Mouse (Mus musculus) megakaryocyte progenitor cell, adult 5-6 weeks (primary cell): Measurements from ENCODE around the gene Dnah2. TPM values are rescaled to one million over a fixed set of nuclear protein-coding genes. Genes with fewer than 3 reads are reported as not detected.
A peak's percentile ranks its signal among the peaks of the same experiment; 100 is the strongest.

Experiments used
- ATAC-seq: replicated peaks from 2 replicates; pipeline ENCODE4 v1.8.0; 2016; ENCODE audit warnings: mild to moderate bottlenecking, moderate TSS enrichment, inconsistent platforms; ENCODE audit not compliant: poor library complexity
- total RNA-seq, 2 experiments: library from RNA; stranded (forward) in 1 of 2; stranded (reverse) in 1 of 2; fragments of 157-497, 149-512 nt in 1 of 2; fragments of 200-1000 nt in 1 of 2; gene quantifications; 2 replicates each; pipeline versions ENCODE4 v1.2.3 to v1.2.4; 2015 to 2017

Gene Dnah2
- total RNA-seq, 2 experiments from 2014 or later = not detected

DNA sequence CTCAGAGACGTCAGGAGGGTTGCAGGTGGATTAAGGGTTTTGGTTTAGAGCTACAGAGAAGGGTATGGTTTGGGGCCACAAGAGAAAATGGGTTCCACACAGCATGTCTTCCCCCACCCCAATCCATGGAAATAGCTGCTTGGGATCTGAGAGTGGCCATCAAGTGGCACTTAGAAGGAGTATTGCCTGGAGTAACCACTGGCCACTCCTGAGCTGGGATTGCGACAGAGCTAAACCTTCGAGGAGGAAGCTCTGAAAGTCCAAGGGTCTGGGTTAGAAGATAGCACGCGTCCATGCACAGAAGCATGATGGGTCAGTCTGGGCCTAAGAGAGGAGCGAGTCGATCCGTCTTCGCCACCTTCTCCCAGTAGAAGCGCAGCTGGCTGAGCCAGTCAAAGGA lies 72.1 kb downstream of the Dnah2 start:
- ATAC-seq = no peak

DNA sequence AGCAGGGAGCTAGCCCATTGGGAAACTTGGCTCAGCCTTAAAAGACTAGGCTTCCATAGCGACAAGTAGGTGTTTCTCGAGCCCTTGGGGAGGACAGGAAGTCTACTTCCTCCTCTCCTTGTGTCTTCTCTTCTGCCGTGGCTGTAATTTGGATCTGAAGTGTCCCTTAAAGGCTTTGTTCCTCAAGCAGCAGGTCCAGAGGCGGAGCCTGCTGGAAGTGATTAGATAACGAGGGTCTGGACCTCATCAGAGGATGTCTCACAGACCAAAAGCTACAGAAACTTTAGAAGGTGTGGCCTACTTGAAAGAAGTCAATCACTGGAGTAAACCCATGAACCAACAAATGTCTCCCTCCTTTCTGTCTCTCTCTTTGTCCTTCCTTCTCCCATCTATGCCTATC lies 74.2 kb downstream of the Dnah2 start:
- ATAC-seq = no peak

DNA sequence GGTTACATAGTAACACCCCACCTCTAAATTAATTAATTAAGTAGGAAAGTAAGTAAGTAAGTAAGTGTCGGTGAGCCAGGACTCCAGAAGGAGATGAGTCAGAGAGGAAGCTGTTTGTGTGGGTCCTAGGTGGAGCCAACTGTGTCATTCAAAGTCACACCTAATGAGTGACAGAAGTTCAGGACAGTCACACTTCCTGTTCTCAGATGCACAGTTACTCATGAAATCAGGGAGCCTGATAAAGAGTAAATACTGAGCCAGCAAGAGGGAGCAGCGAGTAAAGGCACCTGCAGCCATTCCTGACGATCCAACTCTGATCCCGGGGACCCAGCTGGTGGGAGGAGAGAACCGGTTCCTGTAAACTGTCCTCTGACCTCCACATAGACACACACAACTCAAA lies 76.2 kb downstream of the Dnah2 start:
- ATAC-seq = no peak

DNA sequence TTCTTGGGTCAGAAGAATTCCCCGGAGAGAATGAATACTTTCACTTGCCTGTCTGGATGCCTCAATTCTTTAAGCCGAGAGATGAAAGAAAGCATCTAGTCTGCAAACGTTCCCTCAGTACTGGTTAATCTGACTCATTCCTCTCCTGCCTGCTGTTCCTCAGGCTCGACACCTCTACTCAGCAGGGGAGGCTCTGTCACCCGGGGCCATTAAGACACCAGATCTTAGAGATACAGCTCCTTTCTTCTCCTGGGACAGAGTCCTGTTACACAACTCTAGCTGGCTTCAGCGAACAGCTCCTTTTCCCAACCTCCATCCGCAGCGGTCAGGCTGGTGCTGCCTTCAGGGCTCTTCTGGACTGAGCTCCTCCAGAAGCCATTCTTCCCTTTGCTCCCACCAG lies 77.4 kb downstream of the Dnah2 start:
- no peak for ATAC-seq

DNA sequence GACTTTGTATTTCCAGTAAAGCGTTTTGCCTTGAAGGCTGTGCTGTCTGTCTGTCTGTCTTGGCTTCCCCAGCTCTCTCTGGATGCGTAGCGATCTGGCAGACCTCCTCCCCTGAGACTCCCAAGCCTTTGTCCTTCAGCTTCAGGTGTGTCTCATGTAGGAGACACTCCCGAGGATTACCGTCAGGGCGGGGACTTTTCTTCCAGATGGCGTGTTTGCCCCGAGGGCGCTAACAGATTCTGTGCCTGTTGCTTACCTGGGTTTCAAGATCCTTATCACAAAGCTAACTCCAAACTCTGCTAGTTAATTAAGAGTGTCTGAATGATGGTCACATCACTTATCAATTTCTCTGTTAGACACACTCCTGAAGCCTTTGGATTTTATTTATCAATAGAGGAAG lies 79.6 kb downstream of the Dnah2 start:
- ATAC-seq = no peak

DNA sequence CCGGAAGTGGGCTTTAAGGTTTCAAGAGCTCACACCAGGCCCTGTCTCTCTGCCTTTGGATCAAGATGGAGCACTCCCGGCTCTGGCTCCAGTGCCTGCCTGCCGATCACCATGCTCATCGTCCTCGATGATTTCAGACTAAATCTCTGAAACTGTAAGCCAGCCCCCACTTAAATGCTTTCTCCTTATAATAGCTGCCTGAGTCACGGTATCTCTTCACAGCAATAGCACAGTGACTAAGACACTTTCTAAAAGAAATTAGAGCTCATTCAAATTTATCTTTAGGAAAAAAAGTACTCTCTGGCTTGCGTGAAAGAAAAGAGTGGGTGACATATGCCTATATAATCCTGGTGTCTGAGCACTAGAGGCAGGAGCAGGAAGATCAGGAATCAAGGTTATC lies 84.9 kb downstream of the Dnah2 start:
- no peak for ATAC-seq

DNA sequence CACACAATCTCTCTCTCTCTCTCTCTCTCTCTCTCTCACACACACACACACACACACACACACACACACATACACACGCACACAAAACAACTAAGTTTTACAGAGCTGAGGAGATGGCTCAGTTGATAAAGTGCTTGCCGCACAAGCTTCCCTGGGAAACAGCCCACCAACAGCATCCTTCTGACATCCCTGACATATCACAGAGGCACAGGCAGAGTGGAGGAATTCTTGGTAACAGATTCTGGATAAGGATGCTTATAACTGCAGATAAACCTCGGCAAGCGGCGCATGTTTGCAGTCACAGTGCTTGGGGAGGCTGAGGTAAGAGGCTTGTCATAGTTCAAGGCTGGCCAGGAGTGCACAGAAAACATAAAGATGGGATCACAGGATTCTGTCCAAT lies 87.3 kb downstream of the Dnah2 start:
- no peak for ATAC-seq

DNA sequence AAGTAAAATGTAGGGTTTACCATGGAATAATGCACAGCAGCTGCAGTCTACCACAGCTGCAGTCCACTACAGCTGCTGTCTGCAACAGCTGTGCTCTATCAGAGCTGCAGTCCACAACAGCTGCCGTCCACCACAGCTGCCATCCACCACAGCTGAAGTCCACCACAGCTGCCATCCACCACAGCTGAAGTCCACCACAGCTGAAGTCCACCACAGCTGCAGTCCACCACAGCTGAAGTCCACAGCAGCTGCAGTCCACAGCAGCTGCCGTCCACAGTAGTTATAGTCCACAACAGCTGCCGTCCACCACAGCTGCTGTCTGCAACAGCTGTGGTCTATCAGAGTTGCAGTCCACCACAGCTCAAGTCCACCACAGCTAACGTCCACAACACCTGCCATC lies 89.0 kb downstream of the Dnah2 start:
- ATAC-seq = no peak

DNA sequence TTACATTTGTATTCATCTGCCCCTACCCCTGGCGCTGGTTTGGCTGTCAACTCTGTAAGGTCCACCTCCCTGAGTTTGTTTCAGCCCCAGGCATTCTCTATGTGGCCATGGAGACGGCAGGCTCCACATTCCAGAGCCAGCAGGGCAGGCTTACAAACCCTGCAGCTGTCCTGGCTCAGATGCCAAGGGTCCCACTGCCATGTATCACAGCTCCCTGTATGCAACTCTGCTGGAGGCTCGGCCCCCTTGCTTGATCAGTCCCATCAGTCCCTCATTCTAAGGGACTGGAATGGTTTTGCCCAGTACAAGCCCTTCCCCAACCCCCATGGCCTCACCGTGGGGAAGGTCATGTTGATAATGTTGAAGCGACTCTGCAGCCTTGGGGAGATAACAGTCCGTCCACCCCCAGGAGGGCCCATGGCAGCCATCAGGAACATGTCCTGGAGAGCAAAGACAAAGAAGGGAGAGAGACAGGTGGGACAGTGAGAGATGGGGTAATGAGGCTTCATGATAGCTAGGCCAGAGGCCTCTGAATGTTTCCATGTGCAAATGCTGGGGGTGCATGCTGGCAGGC lies 91.8 kb downstream of the Dnah2 start:
- no peak for ATAC-seq

DNA sequence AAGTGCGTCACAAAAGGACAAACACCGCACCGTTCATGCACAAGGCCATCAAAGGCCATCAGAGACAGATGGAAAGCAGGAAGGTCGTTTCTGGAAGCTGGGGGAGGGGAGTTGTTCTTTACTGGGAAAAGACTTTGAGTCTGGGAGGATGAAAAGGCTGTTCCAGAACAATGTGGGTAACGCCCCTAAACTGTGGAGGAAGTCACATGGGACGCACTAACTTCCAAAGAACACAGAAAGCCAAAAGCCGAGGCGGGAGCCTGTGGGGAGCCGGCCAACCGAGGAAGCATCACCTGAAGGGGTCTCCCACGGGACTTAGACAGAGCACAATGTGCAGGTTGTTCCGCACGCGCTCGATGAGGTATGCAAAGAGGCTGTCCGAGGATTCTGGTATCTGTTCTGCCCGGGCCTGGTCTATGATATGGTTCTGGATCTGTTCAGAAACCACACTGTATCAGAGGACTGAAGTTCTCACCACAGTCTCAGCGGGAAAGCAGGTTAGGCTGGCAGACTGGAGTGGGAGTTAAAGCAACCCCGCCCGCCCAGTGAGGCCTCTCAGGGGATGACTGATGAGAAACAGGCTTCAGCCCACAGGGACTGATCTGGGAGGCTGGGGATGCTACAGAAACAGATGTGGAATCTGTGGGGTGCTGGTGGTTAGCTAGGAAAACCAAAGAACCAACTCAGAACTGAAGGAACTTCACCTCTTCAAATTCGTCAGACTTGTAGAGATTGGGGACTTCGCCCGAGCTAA lies 96.6 kb downstream of the Dnah2 start:
- ATAC-seq = no peak

DNA sequence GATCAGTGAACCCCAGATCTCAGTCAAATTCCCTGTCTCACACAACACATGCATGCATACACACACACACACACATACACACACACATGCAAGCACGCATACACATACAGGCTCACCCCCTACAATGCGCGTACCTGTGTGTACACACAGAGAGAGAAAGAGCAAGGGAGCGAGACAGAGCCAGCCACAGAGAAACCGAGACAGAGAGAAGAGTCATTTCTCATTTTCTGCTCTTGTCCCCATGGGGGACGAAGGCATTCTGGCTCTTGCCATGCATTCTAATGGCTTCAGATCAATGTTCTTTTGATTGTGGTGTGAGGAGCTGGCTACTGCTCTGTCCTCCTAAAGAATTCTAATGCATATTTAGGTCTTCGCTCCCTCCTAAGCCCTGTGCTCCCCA lies 101.6 kb downstream of the Dnah2 start:
- ATAC-seq = no peak

DNA sequence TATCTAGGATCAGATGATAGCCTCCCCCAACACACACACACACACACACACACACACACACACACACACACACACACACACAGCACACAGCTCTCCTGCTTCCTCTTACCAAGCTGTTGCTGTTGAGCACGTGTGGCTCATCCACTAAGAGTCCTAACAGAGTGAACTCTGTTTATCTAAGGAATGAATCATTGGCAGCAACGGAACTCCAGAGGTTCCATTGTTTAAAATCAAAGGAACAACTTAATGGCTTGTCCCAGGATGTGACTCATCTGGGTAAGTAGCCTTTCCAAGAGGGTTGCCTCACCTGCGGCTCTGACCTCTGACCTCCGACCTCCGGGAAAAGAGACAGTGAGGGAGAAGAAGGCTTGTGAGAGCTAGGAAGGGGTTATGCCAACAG lies 105.6 kb downstream of the Dnah2 start:
- ATAC-seq = no peak

DNA sequence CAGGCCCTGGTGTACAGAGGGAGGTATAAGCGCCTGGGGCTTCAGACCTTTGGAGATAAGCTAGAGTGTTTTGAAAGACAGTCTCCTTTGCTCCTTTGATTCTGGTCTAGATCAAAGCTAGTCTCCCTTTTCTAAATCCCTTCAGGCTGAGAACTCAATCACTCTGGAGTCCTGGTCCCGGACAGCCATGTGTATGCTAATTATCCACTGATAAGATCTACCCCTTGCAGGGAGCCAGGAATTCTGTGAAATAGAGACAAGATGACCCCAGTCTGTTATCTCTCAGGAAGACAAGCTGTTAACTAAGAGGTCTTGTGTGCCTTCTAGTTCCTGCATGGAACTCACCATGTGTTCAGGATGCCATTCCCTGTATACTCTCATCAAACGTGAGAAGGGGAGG lies 111.6 kb downstream of the Dnah2 start:
- no peak for ATAC-seq

DNA sequence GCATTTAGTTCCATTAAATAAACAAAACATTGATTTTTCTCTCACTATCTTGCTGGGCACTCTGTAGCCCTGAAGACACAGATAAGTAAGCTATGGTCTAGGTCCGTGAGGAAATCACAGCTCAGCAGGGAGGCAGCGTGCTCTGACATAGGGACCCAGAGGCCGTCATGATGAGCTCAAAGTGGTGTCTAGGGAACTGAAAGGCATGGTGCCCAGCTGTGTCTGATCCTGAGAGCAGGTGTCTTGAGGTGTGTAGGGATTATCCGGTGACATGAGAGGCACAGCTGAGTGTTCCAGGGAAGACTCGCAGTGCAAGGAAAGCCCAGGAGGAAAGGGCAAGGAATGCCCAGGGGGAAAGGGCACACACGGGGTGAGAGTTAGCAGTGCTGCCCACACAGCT lies 115.7 kb downstream of the Dnah2 start:
- no peak for ATAC-seq

DNA sequence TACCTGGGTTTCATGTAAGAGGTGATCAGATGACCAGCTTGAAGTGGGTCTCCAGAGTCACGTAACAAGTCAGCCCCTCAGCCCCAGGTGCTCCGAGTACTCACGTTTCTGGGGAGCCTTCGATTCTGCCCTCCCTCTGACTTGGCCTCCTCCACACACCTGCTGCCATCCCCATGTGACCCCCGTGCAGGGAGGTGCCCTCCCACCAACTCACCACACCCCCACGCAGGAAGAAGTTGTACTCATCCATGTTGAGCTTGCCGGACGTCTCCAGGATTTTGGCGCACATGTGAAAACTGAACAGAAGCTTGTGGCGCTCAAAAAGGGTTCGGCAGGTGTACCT lies 116.3 kb downstream of the Dnah2 start:
- no peak for ATAC-seq

DNA sequence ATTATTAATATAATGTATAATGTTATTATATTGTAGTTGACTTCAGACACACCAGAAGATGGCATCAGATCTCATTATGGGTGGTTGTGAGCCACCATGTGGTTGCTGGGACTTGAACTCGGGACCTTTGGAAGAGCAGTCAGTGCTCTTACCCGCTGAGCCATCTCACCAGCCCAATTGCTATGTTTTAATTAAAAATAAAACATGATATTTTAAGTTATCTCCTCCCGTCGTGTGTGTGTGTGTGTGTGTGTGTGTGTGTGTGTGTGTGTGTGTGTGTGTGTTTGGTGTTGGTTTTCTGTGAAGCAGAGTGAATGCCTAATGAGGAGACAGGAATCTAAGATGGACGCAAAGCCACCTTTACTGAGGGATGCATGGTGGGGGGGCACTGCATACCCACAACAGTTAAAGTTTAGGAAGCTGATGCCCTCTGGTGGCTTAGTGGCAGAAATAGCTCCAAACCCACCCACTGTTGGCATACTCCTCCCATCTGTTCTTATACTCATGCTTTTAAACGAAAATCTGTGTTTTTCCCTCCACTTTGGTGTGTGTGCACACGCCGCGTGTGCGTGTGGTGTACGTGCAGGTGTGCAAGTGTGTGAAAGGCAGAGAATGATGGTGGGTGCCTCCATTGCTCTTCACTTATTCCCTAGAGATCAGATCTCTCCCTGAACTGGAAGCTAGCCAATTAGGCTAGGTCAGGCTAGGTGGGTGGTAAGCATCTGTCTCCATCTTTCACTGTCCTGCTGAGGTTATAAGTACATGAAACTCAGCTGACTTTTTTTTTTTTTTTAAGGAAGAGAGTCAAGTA lies 116.9 kb downstream of the Dnah2 start:
- peak; percentile 96 for ATAC-seq

DNA sequence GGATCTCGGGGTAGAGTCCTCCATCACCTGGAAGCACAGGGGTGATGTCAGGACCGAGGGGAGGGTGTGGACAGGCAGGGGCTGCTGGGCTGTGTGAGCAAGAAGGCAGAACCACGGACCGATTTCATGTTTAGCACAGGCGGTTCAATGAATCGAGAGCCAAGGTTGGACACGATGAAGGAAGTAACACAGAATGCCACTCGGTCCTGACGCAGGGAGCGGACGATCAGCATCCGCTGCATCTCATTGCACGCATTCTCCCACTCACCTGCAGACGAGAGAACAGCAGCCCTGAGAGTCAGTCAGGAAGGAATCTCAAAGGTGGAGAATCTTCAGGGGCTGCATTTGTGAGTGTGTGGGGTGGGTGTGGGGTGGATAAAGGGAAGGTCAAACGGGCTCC lies 118.3 kb downstream of the Dnah2 start:
- no peak for ATAC-seq

DNA sequence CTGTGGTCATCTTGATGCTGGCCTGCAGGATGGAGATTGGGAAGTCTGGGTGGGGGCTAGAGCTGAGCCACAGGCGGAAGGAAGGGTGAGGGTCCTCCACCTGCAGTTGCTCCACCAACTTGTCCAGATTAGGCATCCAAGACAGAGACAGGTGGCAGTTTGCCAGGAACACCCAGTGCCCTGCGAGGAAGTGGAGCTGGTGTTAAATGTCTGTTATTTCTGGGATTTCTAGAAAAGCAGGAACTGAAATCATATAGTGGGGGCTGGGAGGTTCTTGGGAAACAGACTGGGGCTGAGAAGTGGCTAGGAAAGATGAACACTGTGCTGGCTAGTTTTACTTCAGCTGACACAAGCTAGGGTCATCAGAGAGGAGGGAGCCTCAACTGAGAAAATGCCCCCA lies 119.6 kb downstream of the Dnah2 start:
- peak; percentile 26; the same call in 1 of the 2 replicates for ATAC-seq

DNA sequence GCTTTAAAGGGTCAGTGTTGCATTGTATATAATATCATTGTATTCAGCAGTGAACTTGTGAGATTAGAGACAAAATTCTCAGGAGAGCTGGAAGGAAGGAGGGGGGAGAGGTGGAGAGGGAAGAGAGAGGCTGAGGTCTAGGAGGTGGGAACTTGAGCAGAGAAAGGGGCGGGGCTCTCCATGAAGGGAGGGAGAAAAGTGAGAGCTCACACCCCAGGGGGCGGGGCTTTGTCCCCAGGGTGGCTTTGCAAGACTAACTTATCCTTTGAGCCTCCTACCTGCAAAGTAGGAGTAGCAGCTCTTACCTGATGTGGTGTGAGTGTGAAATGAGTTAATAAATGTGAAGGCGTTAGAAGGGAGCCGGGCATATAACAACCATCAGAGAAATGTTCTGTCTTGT lies 120.2 kb downstream of the Dnah2 start:
- peak; percentile 61 for ATAC-seq

DNA sequence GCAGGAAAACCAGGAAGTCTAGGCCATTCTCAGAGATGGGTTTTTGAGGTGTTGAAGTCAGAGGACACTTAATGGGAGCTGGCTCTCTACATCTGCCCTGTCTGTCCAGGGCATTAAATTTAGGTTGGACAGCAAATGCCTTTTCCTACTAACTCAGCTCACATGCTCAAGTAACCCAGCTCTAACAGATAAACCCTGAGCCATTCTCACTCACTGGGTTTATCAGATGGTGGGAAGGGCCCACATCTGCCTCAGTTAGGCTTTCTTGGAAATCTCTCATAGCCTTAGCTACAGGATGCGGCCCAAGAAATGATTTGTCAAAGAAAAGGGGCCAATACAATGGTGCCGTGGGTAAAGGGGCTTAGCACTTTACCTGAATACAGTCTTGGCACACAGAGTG lies 122.7 kb downstream of the Dnah2 start:
- ATAC-seq = no peak

DNA sequence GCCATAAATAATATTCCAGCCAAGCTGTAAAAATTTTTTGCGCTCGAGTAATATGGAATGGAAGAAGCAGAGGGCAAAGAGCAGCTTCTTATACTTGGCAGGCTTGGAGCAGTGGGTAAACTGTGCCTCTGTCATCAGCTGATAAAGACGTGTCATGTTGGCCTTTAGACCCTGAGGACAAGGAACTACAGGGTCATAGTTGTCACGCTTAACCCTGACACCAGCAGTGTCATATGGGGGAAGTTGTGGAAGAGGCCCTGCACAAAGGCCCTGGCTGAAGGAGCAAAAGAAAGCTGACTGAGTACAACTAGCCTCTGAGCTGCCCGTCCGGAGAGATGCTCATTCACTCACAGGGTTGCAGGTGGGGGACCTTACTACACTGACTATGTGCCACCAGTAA lies 125.0 kb downstream of the Dnah2 start:
- no peak for ATAC-seq

DNA sequence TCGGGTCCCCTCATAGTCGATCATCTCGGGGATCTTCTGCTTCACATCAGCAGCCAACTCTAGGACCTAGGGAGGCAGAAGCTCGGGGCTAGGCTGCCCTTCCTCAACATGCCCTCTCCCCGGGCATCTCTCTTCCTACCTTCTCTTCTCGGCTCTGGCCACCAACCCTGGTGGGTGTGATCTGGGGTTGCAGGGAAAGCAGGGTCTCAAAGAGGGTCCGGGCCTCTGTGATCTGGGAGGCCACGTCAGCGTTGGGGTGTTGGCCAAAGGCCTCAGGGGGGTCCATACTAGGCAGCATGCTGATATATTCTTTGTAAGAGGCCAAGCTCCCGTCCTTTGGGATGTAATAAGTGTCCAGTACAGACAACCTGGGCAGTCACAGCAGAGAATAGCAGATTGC lies 126.1 kb downstream of the Dnah2 start:
- ATAC-seq = no peak
